Mouse (Mus musculus) neural tube, embryonic 13.5 days (tissue): Measurements from ENCODE around the gene Gnmt. TPM values are rescaled to one million over a fixed set of nuclear protein-coding genes. Genes with fewer than 3 reads are reported as not detected.

Experiments
- polyA plus RNA-seq: library from polyadenylated mRNA; unstranded; fragments of >200 nt; fragmentation: Nextera tagmentation; extraction: Ambion mirVana; gene quantifications from 2 replicates; pipeline ENCODE4 v1.2.1, GENCODE M21; 2015

The Gnmt gene
- polyA plus RNA-seq, 1 experiment from 2014 or later: 1.8 TPM

Other genes with a start within 250 kb of the Gnmt start
- 6.0 and 6.9 TPM in 2 replicates for gene Ttbk1, start 241.5 kb downstream of the Gnmt start, polyA plus RNA-seq
- gene Dnph1, start 232.5 kb downstream of the Gnmt start, polyA plus RNA-seq: 19.0 and 19.2 TPM in 2 replicates
- 16.4 and 17.0 TPM in 2 replicates for gene Cul9, start 182.8 kb downstream of the Gnmt start, polyA plus RNA-seq
- gene Srf, start 173.0 kb downstream of the Gnmt start, polyA plus RNA-seq: 4.7 and 5.4 TPM in 2 replicates
- gene Ptk7, start 99.7 kb downstream of the Gnmt start, polyA plus RNA-seq: 38.7 and 41.3 TPM in 2 replicates
- 41.8 and 45.3 TPM in 2 replicates for gene Klc4, start 83.1 kb downstream of the Gnmt start, polyA plus RNA-seq
- gene Mrpl2, start 82.9 kb downstream of the Gnmt start, polyA plus RNA-seq: 63.2 and 70.1 TPM in 2 replicates
- 40.0 and 41.7 TPM in 2 replicates for gene Cul7, start 78.8 kb downstream of the Gnmt start, polyA plus RNA-seq
- 47.7 and 53.5 TPM in 2 replicates for gene Rrp36, start 54.8 kb downstream of the Gnmt start, polyA plus RNA-seq
- gene Mea1, start 50.4 kb downstream of the Gnmt start, polyA plus RNA-seq: 233 and 260 TPM in 2 replicates
- gene Klhdc3, start 48.3 kb downstream of the Gnmt start, polyA plus RNA-seq: 154 and 155 TPM in 2 replicates
- 78.7 and 81.6 TPM in 2 replicates for gene Ppp2r5d, start 24.1 kb downstream of the Gnmt start, polyA plus RNA-seq
- 23.2 and 24.8 TPM in 2 replicates for gene Pex6, start 17.7 kb downstream of the Gnmt start, polyA plus RNA-seq
- gene Cnpy3, start 23.0 kb upstream of the Gnmt start, polyA plus RNA-seq: 60.9 and 63.4 TPM in 2 replicates
- 0.39 TPM in 1 of 2 replicates, not detected in the other for gene Ptcra, start 34.5 kb upstream of the Gnmt start, polyA plus RNA-seq
- gene 2310039H08Rik, start 43.5 kb upstream of the Gnmt start, polyA plus RNA-seq: 47.3 and 56.2 TPM in 2 replicates
- 93.4 and 108 TPM in 2 replicates for gene Rpl7l1, start 53.5 kb upstream of the Gnmt start, polyA plus RNA-seq
- gene Bicral, start 129.3 kb upstream of the Gnmt start, polyA plus RNA-seq: 6.5 and 9.4 TPM in 2 replicates
- gene Tbcc, start 161.5 kb upstream of the Gnmt start, polyA plus RNA-seq: 70.7 and 75.4 TPM in 2 replicates
- gene Prph2, start 181.3 kb upstream of the Gnmt start, polyA plus RNA-seq: not detected in 2 replicates